Mouse (Mus musculus): ENCODE data around the gene Usp40.
A peak's percentile ranks its signal among the peaks of the same experiment; 100 is the strongest.

Gene Usp40

GRCm38 (mm10) chr1:87947681-87948091, 60.7 kb downstream of the Usp40 start:
- DNase-seq (ENCODE audit: low read depth, low spot score), result no peak

DNA sequence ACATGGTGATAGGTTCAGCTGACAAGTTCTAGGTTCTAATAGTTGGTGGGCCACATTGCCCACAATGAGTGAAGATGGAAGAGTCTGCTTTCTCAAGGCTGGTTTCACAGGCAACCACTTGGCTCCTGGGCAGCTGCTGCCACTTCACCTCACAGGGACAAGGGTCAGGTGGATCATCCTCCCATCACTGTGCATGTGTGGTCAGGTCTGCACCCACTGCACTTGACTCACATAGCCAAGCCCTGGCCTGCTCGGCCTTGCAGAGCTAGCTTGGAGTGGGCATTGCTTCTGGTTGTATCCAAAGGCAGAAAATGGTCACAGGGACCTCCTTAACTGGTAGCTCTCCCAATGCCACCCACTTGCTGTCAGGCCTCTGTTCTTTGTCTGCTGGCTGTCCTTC, 66.6 kb downstream of the Usp40 start:
- DNase-seq (ENCODE audit: low read depth, low spot score), result no peak

GRCm38 (mm10) chr1:87936516-87936915, 71.8 kb downstream of the Usp40 start:
- no peak for DNase-seq (ENCODE audit: low read depth, low spot score)

GRCm38 (mm10) chr1:87936075-87936474, 72.3 kb downstream of the Usp40 start:
- no peak for DNase-seq (ENCODE audit: low read depth, low spot score)

DNA sequence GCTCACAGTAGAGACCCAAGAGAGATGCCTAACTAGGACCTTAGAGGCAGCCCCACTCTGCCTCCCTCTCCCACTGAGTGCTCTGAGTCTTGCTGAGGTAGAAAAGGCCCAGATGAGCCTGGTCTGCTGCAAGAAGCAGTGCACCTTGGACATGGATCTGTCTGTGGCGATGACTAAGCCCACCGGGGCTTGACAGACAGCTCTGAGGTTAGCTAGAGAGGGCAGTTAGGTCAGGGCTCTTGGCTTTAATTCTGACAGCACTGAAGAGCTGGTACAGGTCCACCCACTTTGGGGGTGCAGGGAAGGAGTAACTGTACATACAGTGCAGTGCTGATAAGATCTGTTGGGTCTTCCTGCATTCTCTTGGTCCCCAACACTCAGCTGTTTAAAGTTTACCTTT, 72.8 kb downstream of the Usp40 start:
- DNase-seq (ENCODE audit: low read depth, low spot score), result no peak

DNA sequence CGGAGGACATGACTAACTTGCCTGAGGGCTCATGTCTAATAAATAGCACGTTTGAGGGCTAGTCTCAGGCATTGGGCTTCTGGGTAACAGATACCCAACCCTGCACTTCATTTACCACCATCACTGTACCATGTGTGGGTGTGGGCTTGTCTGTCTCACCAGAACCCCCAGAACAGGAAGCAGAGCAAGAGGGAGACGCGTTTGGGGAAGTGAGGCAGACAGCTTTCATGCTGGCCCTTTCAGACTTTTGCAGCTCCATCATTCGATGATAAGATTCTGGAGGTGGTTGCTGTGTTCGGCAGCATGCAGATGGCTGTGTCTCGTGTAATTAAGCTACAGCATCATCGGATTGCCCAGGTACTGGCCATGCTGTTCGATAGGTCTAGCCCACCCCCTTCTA, 73.3 kb downstream of the Usp40 start:
- no peak for DNase-seq (ENCODE audit: low read depth, low spot score)

GRCm38 (mm10) chr1:87933051-87933450, 75.3 kb downstream of the Usp40 start:
- DNase-seq (ENCODE audit: low read depth, low spot score), result no peak

- no peak for DNase-seq (ENCODE audit: low read depth, low spot score)
Measured at GRCm38 (mm10) chr1:87929730-87930129, 78.6 kb downstream of the Usp40 start.

GRCm38 (mm10) chr1:87924888-87925287, 83.5 kb downstream of the Usp40 start:
- DNase-seq (ENCODE audit: low read depth, low spot score), result no peak

- DNase-seq (ENCODE audit: low read depth, low spot score), result peak; percentile 13
Measured at GRCm38 (mm10) chr1:87922666-87923065, 85.7 kb downstream of the Usp40 start.

DNA sequence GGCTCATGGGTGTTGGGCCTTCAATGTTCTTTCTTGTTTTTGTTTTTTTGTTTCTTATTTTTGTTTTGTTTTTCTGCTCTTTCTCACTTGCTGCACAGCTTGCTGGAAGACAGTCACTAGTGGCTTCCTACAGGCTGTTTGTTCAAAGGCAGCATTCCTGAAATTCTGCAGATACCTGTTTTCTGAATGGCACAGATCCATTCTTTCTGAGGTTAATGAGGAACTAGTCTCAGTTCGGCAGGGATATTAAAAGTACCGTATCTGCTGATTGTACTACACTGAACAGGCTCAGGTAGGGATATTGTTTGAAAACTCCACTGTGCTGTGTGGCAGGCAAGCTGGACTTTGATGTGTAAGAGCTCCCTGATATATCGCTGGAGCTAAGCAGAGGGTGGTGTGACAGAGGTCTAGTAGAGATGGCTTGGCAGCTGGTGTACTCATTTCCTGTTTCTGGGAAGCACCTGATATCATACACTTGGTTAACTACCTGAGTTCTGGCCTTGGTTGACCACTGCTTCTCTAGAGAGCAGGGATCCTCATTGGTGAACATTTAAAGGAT, 88.2 kb downstream of the Usp40 start:
- DNase-seq (ENCODE audit: low read depth, low spot score), result no peak

DNA sequence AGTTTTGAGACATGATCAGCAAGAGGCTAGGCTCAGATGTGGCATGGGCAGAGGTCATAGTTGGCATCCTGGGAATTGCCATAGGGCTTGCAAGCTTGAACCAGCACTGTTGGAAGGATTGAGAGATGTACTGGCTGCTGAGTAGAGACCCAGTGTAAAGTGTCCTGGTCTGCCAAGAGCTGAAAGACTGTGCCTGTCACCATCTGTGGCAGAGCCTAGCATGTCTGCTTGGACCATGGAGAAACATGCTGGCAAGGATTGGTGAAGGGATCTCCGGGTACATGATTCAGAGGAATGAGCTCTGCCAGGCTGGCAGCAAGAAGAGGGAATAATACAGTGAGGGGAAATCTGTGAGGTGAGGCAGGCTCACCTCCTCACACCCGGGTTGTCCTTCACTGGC, 90.3 kb downstream of the Usp40 start:
- DNase-seq (ENCODE audit: low read depth, low spot score), result no peak

- DNase-seq (ENCODE audit: low read depth, low spot score), result no peak
Measured at GRCm38 (mm10) chr1:87917361-87917760, 91.0 kb downstream of the Usp40 start.

DNA sequence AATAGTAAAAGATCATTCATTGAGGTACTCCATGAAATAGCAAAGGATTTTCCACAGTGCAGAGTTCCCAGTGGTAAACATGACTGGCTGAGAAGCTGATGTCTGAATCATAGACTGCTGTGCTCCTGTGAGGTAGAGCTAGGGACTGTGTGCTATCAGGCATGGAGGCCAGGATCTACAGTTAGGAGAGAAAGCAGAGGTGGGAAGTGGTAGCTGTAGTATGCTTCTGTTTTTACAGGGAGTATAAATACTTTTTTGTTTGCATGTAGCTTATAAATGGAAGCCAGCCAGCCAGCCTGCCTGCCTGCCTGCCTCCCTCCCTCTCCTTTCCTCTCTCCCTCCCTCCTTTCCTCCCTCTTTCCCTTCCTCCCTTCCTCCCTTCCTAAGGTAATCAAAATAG, 95.0 kb downstream of the Usp40 start:
- DNase-seq (ENCODE audit: low read depth, low spot score), result no peak

DNA sequence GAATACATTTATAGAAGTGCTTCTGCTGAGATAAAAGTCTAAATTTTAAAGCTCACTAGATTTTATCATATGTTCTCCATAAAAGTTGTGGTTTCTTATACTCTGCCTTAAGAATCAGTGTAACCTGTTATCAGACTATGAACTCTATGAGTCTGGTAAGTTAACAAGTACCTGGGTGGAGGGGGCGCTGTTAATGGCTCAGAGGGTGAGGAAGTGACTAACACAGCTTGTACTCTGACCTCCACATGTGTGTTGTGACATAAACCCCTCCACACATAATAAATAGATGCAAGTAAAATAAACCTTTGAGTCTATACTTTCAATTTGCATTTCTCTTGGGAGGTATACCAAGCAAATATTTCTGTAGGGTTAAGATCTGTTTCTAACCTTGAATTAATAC, 97.9 kb downstream of the Usp40 start:
- DNase-seq (ENCODE audit: low read depth, low spot score), result no peak

DNA sequence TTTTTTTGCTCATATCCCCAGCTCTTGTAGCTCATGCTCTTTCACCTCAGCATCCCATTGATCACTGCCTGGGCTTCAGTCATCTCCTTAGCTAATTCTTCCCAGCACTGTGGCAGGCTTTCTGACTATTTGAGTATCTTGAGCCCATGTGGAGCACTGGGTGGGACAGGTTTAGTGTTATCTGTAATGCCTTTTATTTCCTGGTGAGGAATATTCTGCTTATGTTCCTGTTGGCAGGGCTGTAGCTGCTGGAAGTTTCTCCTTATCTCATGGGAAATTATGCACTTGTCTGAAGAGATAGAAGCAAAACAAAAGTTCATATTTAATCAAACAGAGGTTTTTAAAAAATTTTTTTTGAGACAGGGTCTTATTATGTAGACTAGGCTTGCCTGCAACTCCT, 98.8 kb downstream of the Usp40 start:
- no peak for DNase-seq (ENCODE audit: low read depth, low spot score)

DNA sequence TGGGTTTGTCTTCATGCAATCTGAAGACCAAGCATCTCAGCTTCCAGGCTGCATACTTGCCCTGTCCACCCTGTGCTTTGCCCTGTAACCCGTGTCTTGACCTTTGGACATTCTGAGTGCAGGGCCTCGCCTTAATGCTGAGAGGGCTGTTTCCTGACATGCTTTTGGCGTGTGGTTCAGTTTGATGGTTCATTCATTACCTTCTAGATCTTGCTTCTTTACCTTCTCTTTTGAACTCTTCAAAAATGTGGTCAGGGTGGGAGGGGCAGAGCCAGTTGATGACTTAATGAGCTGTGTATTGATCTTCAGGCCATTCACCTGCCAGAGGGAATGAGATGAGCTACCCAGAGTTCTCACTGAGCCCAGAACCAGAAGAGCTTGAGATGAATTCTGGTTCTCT, 99.6 kb downstream of the Usp40 start:
- DNase-seq (ENCODE audit: low read depth, low spot score), result no peak

GRCm38 (mm10) chr1:87908006-87908405, 100.3 kb downstream of the Usp40 start:
- DNase-seq (ENCODE audit: low read depth, low spot score), result no peak

DNA sequence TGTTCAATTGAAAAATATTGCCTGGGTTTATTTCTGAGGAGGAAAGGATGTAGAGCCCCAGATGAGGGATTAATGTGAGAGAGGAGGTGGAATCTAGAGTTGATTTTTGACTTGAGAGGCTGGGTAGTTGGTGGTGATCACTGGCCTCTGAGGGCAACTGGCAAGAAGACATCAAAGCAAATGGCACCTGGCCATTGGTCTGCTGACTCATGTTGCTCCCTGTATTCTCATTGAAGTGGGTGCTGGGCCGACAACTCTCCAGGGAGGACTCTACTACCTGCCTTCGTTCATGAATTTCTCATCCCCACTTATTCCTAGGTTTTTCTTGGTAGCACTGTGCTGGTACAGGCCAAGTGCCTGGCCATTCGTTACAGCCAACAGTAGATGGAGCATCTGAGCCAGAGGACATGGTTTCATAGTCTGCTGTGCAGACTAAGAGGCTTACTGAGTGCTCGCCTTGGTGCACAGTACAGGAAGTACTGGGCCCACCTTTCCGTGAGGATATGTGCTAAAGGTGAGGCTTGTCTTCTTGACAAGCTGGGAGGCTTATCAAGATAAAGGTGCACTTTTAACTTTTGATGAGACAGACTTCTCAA, 101.9 kb downstream of the Usp40 start:
- peak; percentile 11 for DNase-seq (ENCODE audit: low read depth, low spot score)

GRCm38 (mm10) chr1:87902186-87902585, 106.2 kb downstream of the Usp40 start:
- no peak for DNase-seq (ENCODE audit: low read depth, low spot score)

- DNase-seq (ENCODE audit: low read depth, low spot score), result no peak
Measured at GRCm38 (mm10) chr1:87900979-87901378, 107.4 kb downstream of the Usp40 start.

DNA sequence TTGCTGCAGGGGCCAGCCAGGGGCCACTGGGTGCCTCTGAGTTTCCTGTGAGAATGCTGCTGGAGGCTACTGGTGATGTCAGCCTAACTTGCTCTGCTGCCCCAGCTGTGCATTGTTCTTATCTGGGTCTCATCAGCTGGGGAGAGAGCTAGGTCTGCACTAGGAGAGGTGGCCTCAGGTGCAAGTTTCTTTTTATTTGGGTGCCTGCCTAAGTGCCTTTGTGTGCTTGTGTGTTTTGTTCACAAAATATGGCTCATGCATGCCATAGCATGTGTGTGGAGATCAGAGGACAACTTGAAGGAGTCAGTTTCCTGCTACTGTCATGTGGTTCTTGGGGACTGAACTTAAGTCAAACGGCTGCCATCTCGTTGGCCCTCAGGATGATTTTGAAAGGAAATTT, 108.7 kb downstream of the Usp40 start:
- DNase-seq (ENCODE audit: low read depth, low spot score), result no peak

- DNase-seq (ENCODE audit: low read depth, low spot score), result no peak
Measured at GRCm38 (mm10) chr1:87896921-87897320, 111.4 kb downstream of the Usp40 start.
